Mouse (Mus musculus): ENCODE measurements at regions not wholly inside any gene's neighbourhood (a gene's known extent, or its start where the extent isn't known, plus 50 kb on each side); places are given as distances from the start of the nearest gene placed in this dataset.
A peak's percentile ranks its signal among the peaks of the same experiment; 100 is the strongest.

DNA sequence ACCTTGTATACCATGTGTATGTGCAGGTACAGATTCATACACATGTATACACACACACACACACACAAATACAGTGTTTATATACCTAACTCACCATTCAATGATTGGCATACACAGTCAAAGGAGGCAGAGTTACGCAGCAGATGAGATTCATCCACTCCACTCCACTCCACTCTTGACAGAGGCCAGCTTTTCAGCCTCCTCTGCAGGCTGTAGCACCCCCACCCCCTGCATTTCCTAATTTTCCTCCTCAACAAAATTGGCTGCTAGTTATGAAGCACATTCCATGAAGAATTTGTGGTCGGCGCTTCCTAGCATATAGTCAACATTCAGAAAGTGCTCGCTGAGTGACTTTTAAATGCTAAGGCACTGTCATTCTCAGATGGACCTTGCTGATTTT lies 546.7 kb upstream of the Map3k7 start:
- Histone ChIP-seq H3K27me3 (ENCODE audit: control insufficient read depth, insufficient read depth, low read length) (no peaks in the 10 kb centered on the region), H3K9ac (ENCODE audit: low read length) (no peak overlapping the region), H3K9me3 (ENCODE audit: control insufficient read depth, low read length) (peaks cover 4% of the 10 kb centered on the region; the same call in 1 of the 2 replicates), H3K36me3 (ENCODE audit: control insufficient read depth, insufficient read depth, low read length) (no peaks in the 10 kb centered on the region), H3K4me1 (ENCODE audit: control insufficient read depth, insufficient read depth, low read length) (0 out of 2 replicates have a peak, but pooled peaks cover 2% of the 10 kb centered on the region), H3K4me3 (ENCODE audit: low read depth, low read length) (no peak overlapping the region), H3K4me2 (ENCODE audit: low read depth, severe bottlenecking) (no peak overlapping the region), H3K27ac (replicated peaks; ENCODE audit: low read depth, low read length) (no peak overlapping the region)
- no peak for DNase-seq (ENCODE audit: low spot score)
- no peak for ATAC-seq (ENCODE audit: insufficient number of reproducible peaks, low FRiP score, low TSS enrichment, low read depth)
- 90% methylated on average over 4 of the region's 4 CpGs for WGBS

DNA sequence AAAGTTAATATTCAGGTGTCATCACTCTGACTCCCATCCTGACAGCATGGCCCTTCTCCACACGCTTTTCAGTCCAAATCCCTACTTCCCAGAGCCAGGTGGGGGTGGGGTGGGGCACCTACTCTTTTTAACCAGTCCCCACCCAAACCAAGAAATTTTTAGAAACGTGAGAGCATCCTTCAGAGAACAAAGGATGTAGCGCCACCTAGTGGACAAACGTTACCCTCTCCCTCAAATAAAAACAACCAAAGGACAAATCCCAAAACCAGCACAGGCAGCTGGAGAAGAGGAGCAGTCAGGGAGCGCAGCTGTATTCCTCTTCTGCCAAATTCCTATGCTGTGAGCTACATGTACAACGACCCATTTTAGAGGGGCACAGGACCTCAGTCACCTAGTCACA lies 544.7 kb upstream of the Map3k7 start:
- no peak overlapping the region for H3K4me2 ChIP-seq (ENCODE audit: low read depth, severe bottlenecking)
- 0 out of 2 replicates have a peak, but pooled peaks cover 2% of the 10 kb centered on the region for H3K4me1 ChIP-seq (ENCODE audit: control insufficient read depth, insufficient read depth, low read length)
- H3K36me3 ChIP-seq (ENCODE audit: control insufficient read depth, insufficient read depth, low read length): no peaks in the 10 kb centered on the region
- no peak overlapping the region for H3K4me3 ChIP-seq (ENCODE audit: low read depth, low read length)
- no peaks in the 10 kb centered on the region for H3K27me3 ChIP-seq (ENCODE audit: control insufficient read depth, insufficient read depth, low read length)
- 8% methylated on average over 6 of the region's 6 CpGs for WGBS
- H3K9ac ChIP-seq (ENCODE audit: low read length): no peak overlapping the region
- H3K9me3 ChIP-seq (ENCODE audit: control insufficient read depth, low read length): peaks cover 4% of the 10 kb centered on the region; the same call in 1 of the 2 replicates
- H3K27ac ChIP-seq (replicated peaks; ENCODE audit: low read depth, low read length): no peak overlapping the region
- ATAC-seq (ENCODE audit: insufficient number of reproducible peaks, low FRiP score, low TSS enrichment, low read depth) (0 out of 2 replicates have a peak, but pooled peaks have one; percentile 13), DNase-seq (ENCODE audit: low spot score) (peak; percentile 86)

DNA sequence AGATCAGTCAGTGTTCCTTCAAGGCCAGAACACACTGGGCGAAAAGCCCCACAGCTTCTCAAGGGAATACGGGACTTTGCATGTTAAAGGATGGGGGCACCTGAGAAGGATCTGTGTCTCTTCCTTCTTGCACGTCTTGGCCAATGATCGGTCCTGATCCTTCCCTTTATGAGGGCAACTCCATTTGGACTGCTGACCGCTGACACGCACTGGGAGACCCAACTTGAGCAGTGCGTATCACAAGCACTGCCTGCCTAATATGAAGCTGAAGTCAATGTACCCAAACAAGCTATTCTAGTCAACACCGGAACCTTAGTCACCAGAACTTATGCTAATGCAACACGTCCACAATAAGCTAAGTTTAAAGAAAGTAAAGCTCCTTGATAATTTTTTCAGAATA lies 543.7 kb upstream of the Map3k7 start:
- peaks cover 4% of the 10 kb centered on the region; the same call in 1 of the 2 replicates for H3K9me3 ChIP-seq (ENCODE audit: control insufficient read depth, low read length)
- ATAC-seq (ENCODE audit: insufficient number of reproducible peaks, low FRiP score, low TSS enrichment, low read depth) (no peak), DNase-seq (ENCODE audit: low spot score) (no peak)
- 90% methylated on average over 9 of the region's 9 CpGs for WGBS
- H3K27ac ChIP-seq (replicated peaks; ENCODE audit: low read depth, low read length): no peak overlapping the region
- no peaks in the 10 kb centered on the region for H3K27me3 ChIP-seq (ENCODE audit: control insufficient read depth, insufficient read depth, low read length)
- no peaks in the 10 kb centered on the region for H3K36me3 ChIP-seq (ENCODE audit: control insufficient read depth, insufficient read depth, low read length)
- H3K4me3 ChIP-seq (ENCODE audit: low read depth, low read length): no peak overlapping the region
- H3K4me1 ChIP-seq (ENCODE audit: control insufficient read depth, insufficient read depth, low read length): 0 out of 2 replicates have a peak, but pooled peaks cover 2% of the 10 kb centered on the region
- no peak overlapping the region for H3K9ac ChIP-seq (ENCODE audit: low read length)
- H3K4me2 ChIP-seq (ENCODE audit: low read depth, severe bottlenecking): no peak overlapping the region

DNA sequence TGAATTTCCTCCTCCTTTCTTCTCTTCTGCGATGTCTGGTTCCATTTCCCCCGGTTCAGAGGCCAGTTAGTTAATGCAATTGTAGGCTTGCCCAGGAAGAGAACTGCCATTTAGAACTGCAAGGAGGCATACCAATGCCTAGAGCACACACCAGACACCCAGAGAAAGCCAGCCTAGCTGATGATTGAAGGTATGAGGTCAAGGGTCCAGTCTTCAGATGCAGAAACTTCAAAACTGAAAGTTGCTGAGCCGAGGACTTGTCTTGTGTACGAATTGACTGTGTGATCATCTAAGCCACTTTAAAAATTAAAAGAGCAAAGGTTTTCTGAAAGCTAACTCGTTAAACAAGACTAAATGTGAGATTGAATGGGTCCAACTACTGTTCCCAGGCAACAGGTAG lies 542.5 kb upstream of the Map3k7 start:
- no peaks in the 10 kb centered on the region for H3K36me3 ChIP-seq (ENCODE audit: control insufficient read depth, insufficient read depth, low read length)
- H3K9ac ChIP-seq (ENCODE audit: low read length): no peak overlapping the region
- 38% methylated on average over 5 of the region's 5 CpGs for WGBS
- no peak overlapping the region for H3K4me2 ChIP-seq (ENCODE audit: low read depth, severe bottlenecking)
- H3K4me1 ChIP-seq (ENCODE audit: control insufficient read depth, insufficient read depth, low read length): peaks cover 2% of the 10 kb centered on the region; the same call in 1 of the 2 replicates
- H3K27me3 ChIP-seq (ENCODE audit: control insufficient read depth, insufficient read depth, low read length): no peaks in the 10 kb centered on the region
- no peak overlapping the region for H3K27ac ChIP-seq (replicated peaks; ENCODE audit: low read depth, low read length)
- ATAC-seq (ENCODE audit: insufficient number of reproducible peaks, low FRiP score, low TSS enrichment, low read depth): no peak
- peaks cover 4% of the 10 kb centered on the region; the same call in 1 of the 2 replicates for H3K9me3 ChIP-seq (ENCODE audit: control insufficient read depth, low read length)
- H3K4me3 ChIP-seq (ENCODE audit: low read depth, low read length): no peak overlapping the region
- DNase-seq (ENCODE audit: low spot score): no peak

DNA sequence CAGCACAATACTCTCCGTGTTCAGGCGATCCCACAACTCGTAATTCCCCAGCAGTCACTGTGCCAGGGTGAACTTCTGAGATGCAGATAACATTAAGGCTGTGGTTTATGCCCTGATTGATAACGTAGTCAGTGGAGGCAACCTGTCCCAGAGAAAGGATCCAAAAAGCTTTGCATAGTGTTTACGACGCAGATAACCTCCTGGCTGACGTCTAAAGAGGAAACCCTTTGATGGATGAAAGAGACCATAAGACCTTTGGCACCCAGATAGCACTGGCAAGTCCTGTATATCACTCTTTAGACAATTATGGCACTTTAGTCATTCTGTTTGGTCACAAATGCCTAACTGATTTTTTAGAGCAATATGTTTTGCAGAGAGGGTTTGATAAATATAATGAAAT lies 538.8 kb upstream of the Map3k7 start:
- Histone ChIP-seq H3K9me3 (ENCODE audit: control insufficient read depth, low read length) (no peaks in the 10 kb centered on the region), H3K36me3 (ENCODE audit: control insufficient read depth, insufficient read depth, low read length) (no peaks in the 10 kb centered on the region), H3K9ac (ENCODE audit: low read length) (no peak overlapping the region), H3K4me2 (ENCODE audit: low read depth, severe bottlenecking) (no peak overlapping the region), H3K4me3 (ENCODE audit: low read depth, low read length) (no peak overlapping the region), H3K4me1 (ENCODE audit: control insufficient read depth, insufficient read depth, low read length) (peaks cover 2% of the 10 kb centered on the region; the same call in 1 of the 2 replicates), H3K27me3 (ENCODE audit: control insufficient read depth, insufficient read depth, low read length) (no peaks in the 10 kb centered on the region), H3K27ac (replicated peaks; ENCODE audit: low read depth, low read length) (no peak overlapping the region)
- no peak for ATAC-seq (ENCODE audit: insufficient number of reproducible peaks, low FRiP score, low TSS enrichment, low read depth)
- 19% methylated on average over 7 of the region's 7 CpGs for WGBS
- no peak for DNase-seq (ENCODE audit: low spot score)

DNA sequence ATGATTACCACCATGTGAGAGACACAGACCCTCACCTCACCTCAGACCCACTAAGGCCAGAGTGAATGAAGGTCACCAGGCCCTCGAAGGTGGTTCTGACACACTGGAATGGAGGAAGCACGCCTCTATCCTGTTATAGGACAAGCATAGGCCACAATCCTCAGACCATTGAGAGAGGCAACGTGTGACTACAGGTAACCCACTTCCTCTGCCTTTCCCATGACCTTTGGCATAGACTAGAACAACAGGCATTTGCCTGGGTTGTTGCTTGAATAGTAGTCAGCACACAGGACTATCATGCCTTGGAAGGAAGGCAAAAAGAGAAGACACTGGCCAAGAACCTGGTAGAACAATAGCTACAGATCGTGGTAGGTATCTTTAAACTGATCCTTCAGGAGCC lies 538.2 kb upstream of the Map3k7 start:
- Histone ChIP-seq H3K4me2 (ENCODE audit: low read depth, severe bottlenecking) (no peak overlapping the region), H3K4me3 (ENCODE audit: low read depth, low read length) (no peak overlapping the region), H3K27me3 (ENCODE audit: control insufficient read depth, insufficient read depth, low read length) (no peaks in the 10 kb centered on the region), H3K36me3 (ENCODE audit: control insufficient read depth, insufficient read depth, low read length) (no peaks in the 10 kb centered on the region), H3K9me3 (ENCODE audit: control insufficient read depth, low read length) (no peaks in the 10 kb centered on the region), H3K27ac (replicated peaks; ENCODE audit: low read depth, low read length) (no peak overlapping the region), H3K9ac (ENCODE audit: low read length) (no peak overlapping the region), H3K4me1 (ENCODE audit: control insufficient read depth, insufficient read depth, low read length) (no peaks in the 10 kb centered on the region; the same call in 1 of the 2 replicates)
- WGBS: 49% methylated on average over 4 of the region's 4 CpGs
- ATAC-seq (ENCODE audit: insufficient number of reproducible peaks, low FRiP score, low TSS enrichment, low read depth): no peak
- DNase-seq (ENCODE audit: low spot score): no peak

DNA sequence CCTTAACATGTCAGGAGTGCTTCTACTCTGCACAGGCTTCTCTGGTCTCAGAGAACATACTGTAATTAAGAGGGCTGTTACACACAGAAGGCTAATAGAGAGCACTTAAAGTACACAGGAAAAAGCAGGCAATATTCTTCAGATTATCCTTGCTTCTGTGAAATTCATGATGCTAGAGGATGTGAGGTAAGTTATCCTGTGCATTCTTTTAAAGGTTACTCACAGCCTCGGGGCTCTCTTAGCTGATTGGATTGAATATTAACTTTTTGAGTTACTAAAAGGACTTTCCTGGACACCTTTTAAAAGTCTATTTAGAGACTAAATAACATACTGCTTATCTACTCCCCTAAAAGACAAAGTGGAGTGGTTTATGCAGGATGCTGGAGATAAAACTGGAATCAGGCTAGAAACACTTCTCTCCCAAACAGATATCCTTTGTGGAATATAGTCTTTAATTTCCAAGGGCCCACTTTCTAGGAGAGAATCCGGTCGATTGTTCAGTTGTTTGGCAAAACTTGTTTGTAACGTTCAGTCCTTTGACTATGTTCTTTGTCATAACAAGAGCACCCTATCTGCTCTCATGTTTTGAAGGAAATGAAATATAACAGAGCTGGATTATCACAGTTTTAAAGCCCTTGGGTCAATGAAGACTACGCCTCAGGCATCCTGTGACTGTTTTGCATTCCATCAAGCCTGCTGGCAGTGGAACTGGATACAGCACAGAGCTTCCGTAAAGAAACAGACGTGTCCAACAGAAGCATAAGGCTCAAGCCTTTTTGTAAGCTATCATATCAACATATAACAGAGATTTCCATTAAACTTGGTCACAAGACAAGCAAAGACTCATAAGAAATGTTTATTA lies 537.5 kb upstream of the Map3k7 start:
- Histone ChIP-seq H3K27me3 (ENCODE audit: control insufficient read depth, insufficient read depth, low read length) (no peaks in the 10 kb centered on the region), H3K4me3 (ENCODE audit: low read depth, low read length) (no peak overlapping the region), H3K9ac (ENCODE audit: low read length) (no peak overlapping the region), H3K4me1 (ENCODE audit: control insufficient read depth, insufficient read depth, low read length) (no peaks in the 10 kb centered on the region; the same call in 1 of the 2 replicates), H3K4me2 (ENCODE audit: low read depth, severe bottlenecking) (no peak overlapping the region), H3K27ac (replicated peaks; ENCODE audit: low read depth, low read length) (no peak overlapping the region), H3K36me3 (ENCODE audit: control insufficient read depth, insufficient read depth, low read length) (no peaks in the 10 kb centered on the region), H3K9me3 (ENCODE audit: control insufficient read depth, low read length) (no peaks in the 10 kb centered on the region)
- no peak for ATAC-seq (ENCODE audit: insufficient number of reproducible peaks, low FRiP score, low TSS enrichment, low read depth)
- DNase-seq (ENCODE audit: low spot score): no peak
- WGBS: 73% methylated on average over 7 of the region's 7 CpGs

DNA sequence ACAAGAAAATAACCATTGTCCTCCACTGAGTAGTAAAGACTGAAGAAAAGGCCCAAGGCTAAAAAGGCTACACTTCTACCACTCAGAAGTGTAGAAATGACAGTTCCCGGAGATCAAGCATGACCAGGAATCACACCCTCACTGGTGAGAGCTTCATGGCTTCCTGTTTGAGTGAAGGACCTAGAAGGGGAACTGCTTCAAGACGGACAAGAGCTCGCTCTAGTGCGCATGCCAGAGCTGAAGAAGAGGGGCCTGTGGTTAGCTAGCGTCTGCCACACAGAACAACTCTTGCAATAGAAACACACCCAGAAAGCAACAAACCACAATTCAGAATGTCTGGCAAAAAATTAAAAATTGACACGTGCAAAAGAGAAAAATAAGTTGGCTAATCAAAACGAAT lies 530.0 kb upstream of the Map3k7 start:
- no peaks in the 10 kb centered on the region for H3K27me3 ChIP-seq (ENCODE audit: control insufficient read depth, insufficient read depth, low read length)
- ATAC-seq (ENCODE audit: insufficient number of reproducible peaks, low FRiP score, low TSS enrichment, low read depth) (no peak), DNase-seq (ENCODE audit: low spot score) (no peak)
- H3K9me3 ChIP-seq (ENCODE audit: control insufficient read depth, low read length): no peaks in the 10 kb centered on the region
- no peak overlapping the region for H3K9ac ChIP-seq (ENCODE audit: low read length)
- no peak overlapping the region for H3K4me2 ChIP-seq (ENCODE audit: low read depth, severe bottlenecking)
- H3K27ac ChIP-seq (replicated peaks; ENCODE audit: low read depth, low read length): no peak overlapping the region
- no peak overlapping the region for H3K4me3 ChIP-seq (ENCODE audit: low read depth, low read length)
- H3K4me1 ChIP-seq (ENCODE audit: control insufficient read depth, insufficient read depth, low read length): no peaks in the 10 kb centered on the region
- WGBS: 88% methylated on average over 7 of the region's 7 CpGs
- H3K36me3 ChIP-seq (ENCODE audit: control insufficient read depth, insufficient read depth, low read length): no peaks in the 10 kb centered on the region

All from limb, embryonic 11.5 days (tissue).